Mouse (Mus musculus) cerebellum, adult 2 months (tissue): ENCODE measurements at regions not wholly inside any gene's neighbourhood (a gene's known extent, or its start where the extent isn't known, plus 50 kb on each side); places are given as distances from the start of the nearest gene placed in this dataset.

Experiments
- CTCF ChIP-seq: fragments of 200-500 bp; IDR thresholded peaks from 2 replicates; pipeline ENCODE4 v1.5.1; 2011; ENCODE audit warnings: low read depth, mild to moderate bottlenecking, control low read depth, low read length, moderate library complexity, borderline replicate concordance; ENCODE audit not compliant: insufficient read depth
- POLR2A ChIP-seq: fragments of 200-500 bp; IDR thresholded peaks from 2 replicates; pipeline ENCODE4 v1.6.1; 2011; ENCODE audit warnings: low read length, control low read depth, borderline replicate concordance; ENCODE audit not compliant: insufficient read depth

GRCm38 (mm10) chr3:83686611-83687010 lies 79.5 kb upstream of the Sfrp2 start:
- TF ChIP-seq POLR2A: no peak
- no peak for TF ChIP-seq CTCF
